28 mouse cellular contexts compared by ENCODE assay signal in the genomic region with DNA sequence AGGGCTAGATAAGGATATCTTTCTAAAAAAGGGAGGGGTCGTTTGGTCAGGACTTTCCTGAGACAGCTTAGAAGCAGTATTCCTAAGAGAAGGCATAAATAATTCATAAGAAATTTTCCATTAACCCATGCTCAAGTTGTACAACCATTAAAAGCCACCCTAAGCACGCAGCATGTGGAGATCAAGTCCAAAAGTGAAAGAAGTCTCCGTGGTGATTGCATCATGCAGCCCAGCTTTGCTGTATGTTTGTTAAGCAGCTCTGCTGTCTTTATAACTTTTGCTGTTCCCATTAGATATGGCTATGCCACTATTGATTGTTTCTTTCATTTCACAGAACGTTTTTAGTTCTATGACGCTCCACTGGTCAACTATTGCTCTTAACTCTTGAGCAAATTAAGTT. TPM values are rescaled to one million over a fixed set of nuclear protein-coding genes. Genes with fewer than 3 reads are reported as not detected.
"Had no signal": no experiment of that assay in that cellular context is flagged by ENCODE, and none has a peak within 500 bp of the region (broad histone marks: within the 10 kb centered on the region; RNA-seq: fewer than 3 reads in every experiment).

No protein-coding gene starts in this region.

- H3K27me3 ChIP-seq: liver, embryonic 15.5 days; lung, embryonic 15.5 days; midbrain, embryonic 12.5 days; neural tube, embryonic 12.5 days had no signal

- H3K4me3 ChIP-seq: liver, embryonic 15.5 days; lung, embryonic 15.5 days; midbrain, embryonic 10.5 days; midbrain, embryonic 12.5 days; neural tube, embryonic 12.5 days had no signal

- H3K4me1 ChIP-seq: liver, embryonic 15.5 days; lung, embryonic 15.5 days; midbrain, embryonic 10.5 days; midbrain, embryonic 12.5 days; neural tube, embryonic 12.5 days had no signal

- DNase-seq: liver, postnatal 0 days; lung, adult 2 months; lung, postnatal 14 days; lung, postnatal 36 days; midbrain, embryonic 14.5 days; retina, postnatal 1 day; right cerebral cortex, adult 18-20 months; right cerebral cortex, postnatal 25 days; right cerebral cortex, postnatal 4 days; spleen, adult 18-20 months; thymus, adult 18-20 months; thymus, postnatal 14 days; thymus, postnatal 36 days had no signal

- H3K27ac ChIP-seq: liver, embryonic 15.5 days; lung, embryonic 15.5 days; midbrain, embryonic 10.5 days; midbrain, embryonic 12.5 days; neural tube, embryonic 12.5 days had no signal

- H3K9me3 ChIP-seq: liver, embryonic 15.5 days; lung, embryonic 15.5 days had no signal

- H3K9ac ChIP-seq: liver, embryonic 15.5 days; liver, postnatal 0 days; lung, embryonic 15.5 days; midbrain, embryonic 12.5 days; neural tube, embryonic 12.5 days had no signal

- H3K36me3 ChIP-seq: liver, embryonic 15.5 days; lung, embryonic 15.5 days; midbrain, embryonic 10.5 days; midbrain, embryonic 12.5 days; neural tube, embryonic 12.5 days had no signal

RNA-seq across cellular contexts. Expression of a gene that starts 5.6 kb away (rescaled TPM):
- total RNA-seq: megakaryocyte, adult 5-6 weeks; megakaryocyte-erythroid progenitor cell, adult 5-6 weeks; neutrophil, adult 5-6 weeks had no signal
- polyA plus RNA-seq: liver, embryonic 15.5 days; liver, postnatal 0 days; lung, adult 2 months; lung, embryonic 15.5 days; lung, postnatal 0 days; midbrain, embryonic 10.5 days; midbrain, embryonic 12.5 days; midbrain, embryonic 14.5 days; midbrain, embryonic 16.5 days; neural tube, embryonic 12.5 days; neural tube, embryonic 14.5 days; small intestine, adult 2 months; stomach, embryonic 14.5 days; stomach, embryonic 16.5 days; thymus, postnatal 0 days had no signal

RNA-seq across cellular contexts. Expression of a gene that starts 32.5 kb away (rescaled TPM):
- total RNA-seq: megakaryocyte, adult 5-6 weeks; megakaryocyte-erythroid progenitor cell, adult 5-6 weeks; neutrophil, adult 5-6 weeks had no signal
- polyA plus RNA-seq: liver, embryonic 15.5 days; liver, postnatal 0 days; lung, adult 2 months; lung, embryonic 15.5 days; lung, postnatal 0 days; midbrain, embryonic 10.5 days; midbrain, embryonic 12.5 days; midbrain, embryonic 14.5 days; midbrain, embryonic 16.5 days; neural tube, embryonic 12.5 days; neural tube, embryonic 14.5 days; small intestine, adult 2 months; stomach, embryonic 14.5 days; stomach, embryonic 16.5 days; thymus, postnatal 0 days had no signal

RNA-seq across cellular contexts. Expression of a gene that starts 50.7 kb away (rescaled TPM):
- total RNA-seq: megakaryocyte, adult 5-6 weeks; megakaryocyte-erythroid progenitor cell, adult 5-6 weeks; neutrophil, adult 5-6 weeks had no signal
- polyA plus RNA-seq: liver, embryonic 15.5 days; liver, postnatal 0 days; lung, adult 2 months; lung, embryonic 15.5 days; lung, postnatal 0 days; midbrain, embryonic 10.5 days; midbrain, embryonic 12.5 days; midbrain, embryonic 14.5 days; midbrain, embryonic 16.5 days; neural tube, embryonic 12.5 days; neural tube, embryonic 14.5 days; small intestine, adult 2 months; stomach, embryonic 14.5 days; stomach, embryonic 16.5 days; thymus, postnatal 0 days had no signal

RNA-seq across cellular contexts. Expression of a gene that starts 57.5 kb away (rescaled TPM):
- total RNA-seq: megakaryocyte, adult 5-6 weeks; megakaryocyte-erythroid progenitor cell, adult 5-6 weeks; neutrophil, adult 5-6 weeks had no signal
- polyA plus RNA-seq: liver, embryonic 15.5 days; liver, postnatal 0 days; lung, adult 2 months; lung, embryonic 15.5 days; lung, postnatal 0 days; midbrain, embryonic 10.5 days; midbrain, embryonic 12.5 days; midbrain, embryonic 14.5 days; midbrain, embryonic 16.5 days; neural tube, embryonic 12.5 days; neural tube, embryonic 14.5 days; small intestine, adult 2 months; stomach, embryonic 14.5 days; stomach, embryonic 16.5 days; thymus, postnatal 0 days had no signal
